Mouse (Mus musculus) kidney, postnatal 14 days (tissue): ENCODE data around the gene Zfp639.

ENCODE experiments used
- DNase-seq: peaks from one replicate; pipeline ENCODE4 v3.0.0; 2022; ENCODE audit warnings: mixed read lengths

Zfp639 gene

GRCm38 (mm10) chr3:32509496-32510374, at the start of gene Zfp639:
Gene Zfp639, plus strand, starts transcription at chr3:32510259.
- DNase-seq, result no peak

GRCm38 (mm10) chr3:32467321-32467720, 42.7 kb upstream of the Zfp639 start:
- DNase-seq, result no peak

GRCm38 (mm10) chr3:32468411-32468810, 41.6 kb upstream of the Zfp639 start:
- DNase-seq, result no peak

- DNase-seq, result no peak
Measured at GRCm38 (mm10) chr3:32470449-32470848, 39.6 kb upstream of the Zfp639 start.

- peak; percentile 40 for DNase-seq
Measured at GRCm38 (mm10) chr3:32471098-32471497, 39.0 kb upstream of the Zfp639 start.

GRCm38 (mm10) chr3:32472191-32472900, 37.7 kb upstream of the Zfp639 start:
- no peak for DNase-seq

GRCm38 (mm10) chr3:32473184-32473583, 36.9 kb upstream of the Zfp639 start:
- DNase-seq, result no peak

GRCm38 (mm10) chr3:32479961-32480360, 30.1 kb upstream of the Zfp639 start:
- no peak for DNase-seq

- DNase-seq, result no peak
Measured at GRCm38 (mm10) chr3:32483035-32483434, 27.0 kb upstream of the Zfp639 start.

- DNase-seq, result no peak
Measured at GRCm38 (mm10) chr3:32486543-32486942, 23.5 kb upstream of the Zfp639 start.

- no peak for DNase-seq
Measured at GRCm38 (mm10) chr3:32488172-32488571, 21.9 kb upstream of the Zfp639 start.

GRCm38 (mm10) chr3:32490076-32490927, 19.8 kb upstream of the Zfp639 start:
- DNase-seq, result no peak

- DNase-seq, result no peak
Measured at GRCm38 (mm10) chr3:32490928-32491315, 19.1 kb upstream of the Zfp639 start.

- no peak for DNase-seq
Measured at GRCm38 (mm10) chr3:32492097-32493090, 17.7 kb upstream of the Zfp639 start, which contains the start of gene Kcnmb3. Gene Kcnmb3, minus strand, starts transcription at chr3:32492231.

GRCm38 (mm10) chr3:32494387-32495087, 15.5 kb upstream of the Zfp639 start:
- no peak for DNase-seq

GRCm38 (mm10) chr3:32495088-32495770, 14.8 kb upstream of the Zfp639 start:
- no peak for DNase-seq

GRCm38 (mm10) chr3:32495856-32496710, 14.0 kb upstream of the Zfp639 start:
- DNase-seq, result no peak

- DNase-seq, result no peak
Measured at GRCm38 (mm10) chr3:32496711-32497070, 13.4 kb upstream of the Zfp639 start.

- no peak for DNase-seq
Measured at GRCm38 (mm10) chr3:32500346-32500745, 9.7 kb upstream of the Zfp639 start.

GRCm38 (mm10) chr3:32505841-32506240, 4.2 kb upstream of the Zfp639 start:
- DNase-seq, result no peak
